Mouse (Mus musculus): ENCODE results near the gene Arhgap10. TPM values are rescaled to one million over a fixed set of nuclear protein-coding genes. Genes with fewer than 3 reads are reported as not detected.

Arhgap10 gene
- total RNA-seq, 2 experiments from 2014 or later: 54.4 to 55.9 TPM

DNA sequence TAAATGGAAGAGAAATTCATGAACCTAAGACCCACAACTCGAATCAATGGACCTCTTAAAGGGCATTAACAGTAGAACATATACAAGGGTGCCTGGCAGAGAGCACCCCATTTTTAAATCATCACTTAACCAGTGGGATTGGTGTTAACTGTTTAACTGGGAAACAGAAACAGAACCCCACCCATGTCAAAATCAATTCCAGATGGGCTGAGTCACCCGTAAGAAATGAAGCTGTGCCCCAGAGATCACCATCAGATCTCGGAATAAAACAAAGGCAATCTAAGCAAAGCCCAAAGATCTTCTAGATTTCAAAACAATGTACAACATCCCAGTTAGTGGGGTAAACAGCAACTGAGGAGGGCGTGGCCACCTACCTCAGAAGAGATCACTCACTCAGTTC, 89.3 kb downstream of the Arhgap10 start:
- Histone ChIP-seq H3K27ac (peak overlapping the region; percentile 75), H3K4me3 (no peak overlapping the region)
- intact Hi-C loops (cut with DNase I): loop anchor here (5.0 kb wide), 1 partner anchor 94 kb away; no protein-coding TSS in a partner anchor
- DNase-seq: no peak
- no peak for TF ChIP-seq CTCF (IDR thresholded peaks at IDR 0.05)

GRCm38 (mm10) chr8:77428015-77428414, 89.7 kb downstream of the Arhgap10 start:
- Histone ChIP-seq H3K4me3 (no peak overlapping the region), H3K27ac (peak overlapping the region; percentile 75)
- no peak for DNase-seq
- intact Hi-C loops (cut with DNase I): loop anchor here (5.0 kb wide), 1 partner anchor 94 kb away; no protein-coding TSS in a partner anchor
- no peak for TF ChIP-seq CTCF (IDR thresholded peaks at IDR 0.05)

- TF ChIP-seq CTCF (IDR thresholded peaks at IDR 0.05): no peak
- DNase-seq: no peak
- intact Hi-C loops (cut with DNase I): loop anchor here (5.0 kb wide), 1 partner anchor 95 kb away; no protein-coding TSS in a partner anchor
- H3K4me3 ChIP-seq: no peak overlapping the region
- H3K27ac ChIP-seq: peak overlapping the region; percentile 75
Observed at GRCm38 (mm10) chr8:77427438-77427837, 90.3 kb downstream of the Arhgap10 start.

DNA sequence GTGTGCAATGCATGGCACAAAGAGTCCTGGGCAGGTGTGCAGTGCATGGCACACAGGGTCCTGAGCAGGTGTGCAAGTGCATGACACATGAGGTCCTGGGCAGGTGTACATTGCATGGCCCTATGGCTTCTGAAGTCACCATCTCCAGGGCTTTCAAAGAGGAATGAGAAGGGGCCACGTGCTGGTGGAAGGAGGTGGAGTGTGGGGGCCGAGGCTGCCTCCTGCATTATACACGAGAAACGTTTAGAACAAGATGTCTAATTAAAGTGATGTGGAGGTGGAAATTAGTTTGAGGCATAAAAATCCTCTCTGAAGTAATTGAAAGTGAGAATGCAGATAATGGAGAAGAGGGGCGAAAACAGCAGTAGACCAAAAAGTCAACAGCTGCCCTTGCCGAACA, 93.9 kb downstream of the Arhgap10 start:
- intact Hi-C loops (cut with DNase I): no loop called here
- no peak overlapping the region for H3K27ac ChIP-seq
- DNase-seq: no peak
- no peak for TF ChIP-seq CTCF (IDR thresholded peaks at IDR 0.05)
- H3K4me3 ChIP-seq: no peak overlapping the region

GRCm38 (mm10) chr8:77422632-77423252, 95.0 kb downstream of the Arhgap10 start:
- TF ChIP-seq CTCF (IDR thresholded peaks at IDR 0.05): no peak
- peak overlapping the region; percentile 38; the same call in 1 of the 2 replicates for H3K27ac ChIP-seq
- no peak for DNase-seq
- H3K4me3 ChIP-seq: no peak overlapping the region
- intact Hi-C loops (cut with DNase I): no loop called here

DNA sequence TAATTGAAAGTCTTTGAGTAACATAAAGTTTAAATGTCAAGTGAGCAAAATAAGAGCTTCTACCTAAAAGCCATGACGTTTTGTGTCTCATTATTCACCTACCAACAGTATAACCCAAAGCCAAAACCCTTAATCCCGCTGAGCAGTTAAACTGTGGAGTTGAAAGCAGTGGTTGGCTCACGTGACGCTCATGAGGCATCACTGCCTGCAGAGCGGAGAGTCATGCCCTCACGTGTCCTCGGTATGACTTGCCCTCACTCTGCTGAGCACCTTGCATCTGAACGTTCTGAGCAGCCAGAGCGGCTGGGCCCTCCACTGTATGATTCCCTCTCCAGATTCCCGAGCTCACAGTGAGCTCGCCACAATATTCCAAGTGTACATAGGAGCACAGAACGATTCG, 96.2 kb downstream of the Arhgap10 start:
- DNase-seq: no peak
- intact Hi-C loops (cut with DNase I): no loop called here
- Histone ChIP-seq H3K4me3 (no peak overlapping the region), H3K27ac (peak overlapping the region; percentile 12; the same call in 1 of the 2 replicates)
- no peak for TF ChIP-seq CTCF (IDR thresholded peaks at IDR 0.05)

GRCm38 (mm10) chr8:77419731-77420130, 98.0 kb downstream of the Arhgap10 start:
- intact Hi-C loops (cut with DNase I): loop anchor here (1.0 to 10.0 kb wide), 2 partner anchors 116 to 585 kb away; no protein-coding TSS in a partner anchor
- peak overlapping the region; percentile 43; the same call in 1 of the 2 replicates for H3K27ac ChIP-seq
- TF ChIP-seq CTCF (IDR thresholded peaks at IDR 0.05): peak; percentile 95
- DNase-seq: peak; percentile 68
- H3K4me3 ChIP-seq: no peak overlapping the region

- intact Hi-C loops (cut with DNase I): loop anchor here (10.0 kb wide), 1 partner anchor 588 kb away; no protein-coding TSS in a partner anchor
- H3K27ac ChIP-seq: no peak overlapping the region
- TF ChIP-seq CTCF (IDR thresholded peaks at IDR 0.05): no peak
- H3K4me3 ChIP-seq: no peak overlapping the region
- no peak for DNase-seq
Observed at GRCm38 (mm10) chr8:77416738-77417137, 101.0 kb downstream of the Arhgap10 start.

- no peak for DNase-seq
- intact Hi-C loops (cut with DNase I): loop anchor here (10.0 kb wide), 1 partner anchor 589 kb away; no protein-coding TSS in a partner anchor
- Histone ChIP-seq H3K4me3 (no peak overlapping the region), H3K27ac (no peak overlapping the region)
- no peak for TF ChIP-seq CTCF (IDR thresholded peaks at IDR 0.05)
Observed at GRCm38 (mm10) chr8:77416034-77416433, 101.7 kb downstream of the Arhgap10 start.

DNA sequence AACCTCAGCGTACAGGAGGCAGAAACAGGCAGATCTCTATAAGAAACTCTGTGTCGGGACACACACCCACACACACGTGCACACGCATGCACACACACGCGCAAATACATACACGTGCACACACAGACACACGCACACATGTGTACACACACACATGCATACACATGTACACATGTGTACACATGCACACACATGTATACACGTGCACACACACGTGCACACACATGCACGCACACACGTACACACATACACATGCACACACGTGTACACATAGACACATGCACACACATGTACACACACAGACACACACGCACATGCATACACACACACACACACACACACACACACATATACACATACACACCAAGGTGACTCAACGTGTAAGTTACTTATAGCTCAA, 106.5 kb downstream of the Arhgap10 start:
- intact Hi-C loops (cut with DNase I): loop anchor here (10.0 kb wide), 1 partner anchor 594 kb away; no protein-coding TSS in a partner anchor
- TF ChIP-seq CTCF (IDR thresholded peaks at IDR 0.05): no peak
- no peak overlapping the region for H3K4me3 ChIP-seq

DNA sequence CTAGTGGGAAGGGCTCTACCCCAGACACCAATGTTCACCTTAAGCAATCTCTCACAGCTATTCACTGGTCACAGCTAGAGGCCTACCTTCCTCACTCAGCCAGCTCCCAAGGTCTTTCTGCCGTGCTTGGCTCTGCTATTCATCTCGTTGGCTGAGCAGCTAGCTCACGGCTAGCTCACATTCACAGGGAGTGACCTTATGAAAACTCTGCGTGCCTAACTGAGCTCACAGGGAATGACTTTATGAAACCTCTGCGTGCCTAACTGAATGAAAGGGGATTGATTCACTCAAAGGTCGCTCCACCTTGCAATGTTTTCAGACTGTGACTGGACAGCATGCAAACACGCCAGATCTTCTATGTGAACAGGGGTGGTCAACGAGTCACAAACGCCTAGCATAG, 107.4 kb downstream of the Arhgap10 start:
- DNase-seq: no peak
- H3K27ac ChIP-seq: no peak overlapping the region
- no peak overlapping the region for H3K4me3 ChIP-seq
- no peak for TF ChIP-seq CTCF (IDR thresholded peaks at IDR 0.05)
- intact Hi-C loops (cut with DNase I): loop anchor here (10.0 kb wide), 1 partner anchor 594 kb away; no protein-coding TSS in a partner anchor

More for the DNA sequence above, 106.5 kb downstream of the Arhgap10 start:
- DNase-seq: no peak
- no peak overlapping the region for H3K27ac ChIP-seq

DNA sequence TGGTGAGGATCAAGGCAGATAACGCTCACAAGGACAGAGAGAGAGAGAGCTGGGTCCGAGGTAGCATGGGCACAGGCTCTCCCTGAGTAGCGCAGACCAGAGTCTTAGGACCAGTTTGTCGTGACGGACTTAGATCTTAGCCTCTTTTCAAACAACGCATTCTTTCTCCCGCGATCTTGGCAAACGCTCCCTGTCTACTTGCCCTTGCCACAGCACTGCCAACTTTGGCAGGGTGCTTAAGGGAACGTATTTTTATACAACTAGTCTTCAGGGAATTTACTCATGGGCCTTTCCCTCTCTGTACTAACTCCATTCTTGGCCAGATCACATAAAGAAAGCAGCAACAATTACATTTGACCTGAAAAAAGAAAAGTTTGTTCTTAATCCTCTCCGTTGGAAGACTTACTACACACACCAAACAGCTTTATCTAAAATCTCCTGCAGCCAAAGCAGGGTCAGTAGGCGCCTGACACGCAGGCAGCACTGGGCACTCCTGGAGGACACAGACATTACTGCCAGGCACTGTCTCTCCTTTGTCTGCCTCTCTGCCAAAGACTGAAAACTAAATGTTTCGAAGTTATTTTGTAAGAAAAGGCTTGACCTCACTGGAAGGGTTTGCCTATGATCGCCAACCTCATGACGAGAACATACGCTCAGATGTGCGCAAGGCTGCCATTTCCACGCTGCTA, 109.1 kb downstream of the Arhgap10 start:
- H3K4me3 ChIP-seq: no peak overlapping the region
- peak overlapping the region; percentile 72 for H3K27ac ChIP-seq
- DNase-seq: peak; percentile 37
- no peak for TF ChIP-seq CTCF (IDR thresholded peaks at IDR 0.05)
- intact Hi-C loops (cut with DNase I): no loop called here

DNA sequence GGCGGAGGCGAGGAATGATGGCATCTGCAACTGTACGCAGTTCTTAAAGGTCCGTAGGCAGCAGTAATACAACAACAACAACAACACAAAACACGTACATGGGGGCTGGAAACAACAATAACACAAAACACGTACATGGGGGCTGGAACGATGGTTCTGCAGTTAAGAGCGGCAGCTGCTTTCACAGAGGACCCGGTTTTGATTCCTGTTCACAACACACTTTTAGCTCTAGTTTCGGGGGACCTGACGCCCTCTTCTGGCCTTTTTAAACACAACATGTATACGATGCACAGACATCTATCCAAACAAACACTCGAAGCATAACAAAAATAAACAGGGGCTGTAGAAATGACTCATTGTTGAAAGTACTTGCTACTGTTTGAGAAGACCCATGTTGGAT, 110.9 kb downstream of the Arhgap10 start:
- Histone ChIP-seq H3K27ac (no peak overlapping the region), H3K4me3 (no peak overlapping the region)
- DNase-seq: no peak
- intact Hi-C loops (cut with DNase I): no loop called here
- TF ChIP-seq CTCF (IDR thresholded peaks at IDR 0.05): no peak

All from gastrocnemius, adult 2 months (tissue).